Mouse (Mus musculus) CH12.LX (cell line): ENCODE measurements around the gene Lyg2. TPM values are rescaled to one million over a fixed set of nuclear protein-coding genes. Genes with fewer than 3 reads are reported as not detected.

ENCODE experiments used
- DNase-seq: peaks from one replicate; pipeline ENCODE4 v3.0.0-alpha.2; 2013; ENCODE audit errors: extremely low read depth
- H3K27ac ChIP-seq: 2 replicates; pipeline ENCODE4 v1.5.1; 2012; ENCODE audit warnings: low read depth, mild to moderate bottlenecking, control low read depth, moderate library complexity; ENCODE audit not compliant: insufficient read depth
- H3K27me3 ChIP-seq: replicated peaks from 2 replicates; pipeline ENCODE3; 2012; ENCODE audit warnings: inconsistent platforms
- H3K36me3 ChIP-seq, 2 experiments: replicated peaks in 1 of 2; 2 replicates each; pipeline versions ENCODE3 to v1.6.1; 2012; ENCODE audit warnings: inconsistent platforms in 1 of 2, low read length in 1 of 2, mild to moderate bottlenecking in 1 of 2, mixed read lengths in 1 of 2, moderate library complexity in 1 of 2; ENCODE audit not compliant: control insufficient read depth in 1 of 2, insufficient read depth in 1 of 2
- H3K4me1 ChIP-seq, 2 experiments: 2 replicates each; pipeline ENCODE4 v1.6.1; 2012; ENCODE audit warnings: inconsistent platforms in 1 of 2, moderate library complexity in 1 of 2; ENCODE audit not compliant: insufficient read depth in 2 of 2, control insufficient read depth in 1 of 2
- H3K4me2 ChIP-seq: 2 replicates; pipeline ENCODE4 v1.6.1; 2012; ENCODE audit warnings: low read depth, mild to moderate bottlenecking, control low read depth; ENCODE audit not compliant: poor library complexity, insufficient read depth, severe bottlenecking
- H3K4me3 ChIP-seq, 3 experiments: fragments of 150-350 bp in 1 of 3; sonication (generic) in 1 of 3; replicated peaks in 1 of 3; 2 replicates each; pipeline versions ENCODE3 to v1.5.1; 2011 to 2012; ENCODE audit warnings: low read depth in 2 of 3, low read length in 2 of 3, mild to moderate bottlenecking in 2 of 3, moderate library complexity in 2 of 3, control low read depth in 1 of 3, improper control_type of control experiment in 1 of 3, inconsistent platforms in 1 of 3, mixed read lengths in 1 of 3; ENCODE audit not compliant: poor library complexity in 1 of 3
- H3K79me2 ChIP-seq: replicated peaks from 2 replicates; pipeline ENCODE4 v1.6.1; 2012; ENCODE audit warnings: mild to moderate bottlenecking, moderate library complexity; ENCODE audit not compliant: control insufficient read depth, poor library complexity, insufficient read depth, severe bottlenecking; ENCODE audit errors: extremely low read depth
- H3K9ac ChIP-seq: 2 replicates; pipeline ENCODE4 v1.6.1; 2012; ENCODE audit warnings: low read depth, mild to moderate bottlenecking, control low read depth, moderate library complexity; ENCODE audit not compliant: insufficient read depth
- H3K9me3 ChIP-seq: replicated peaks from 2 replicates; pipeline ENCODE3; 2012; ENCODE audit warnings: low read length, inconsistent platforms, mixed read lengths
- BHLHE40 ChIP-seq: IDR thresholded peaks from 2 replicates; pipeline ENCODE4 v1.6.1; 2011; ENCODE audit warnings: mild to moderate bottlenecking, low read depth, low read length, improper control_type of control experiment
- CHD2 ChIP-seq: IDR thresholded peaks from 2 replicates; pipeline ENCODE4 v1.6.1; 2011; ENCODE audit warnings: low read length, improper control_type of control experiment
- CTCF ChIP-seq, 2 experiments: IDR thresholded peaks in 1 of 2; conservative IDR thresholded peaks in 1 of 2; 2 replicates each; pipeline ENCODE4 v1.5.1; 2011 to 2012; ENCODE audit warnings: low read depth in 2 of 2, low read length in 2 of 2, improper control_type of control experiment in 1 of 2, inconsistent platforms in 1 of 2, mild to moderate bottlenecking in 1 of 2, moderate library complexity in 1 of 2
- E2F4 ChIP-seq: IDR thresholded peaks from 2 replicates; pipeline ENCODE4 v1.6.1; 2011; ENCODE audit warnings: low read depth, low read length, improper control_type of control experiment; ENCODE audit not compliant: insufficient replicate concordance
- ELF1 ChIP-seq: IDR thresholded peaks from 2 replicates; pipeline ENCODE4 v1.6.1; 2014; ENCODE audit warnings: low read depth, mild to moderate bottlenecking, inconsistent platforms, low read length, improper control_type of control experiment
- ETS1 ChIP-seq: conservative IDR thresholded peaks from 2 replicates; pipeline ENCODE4 v1.6.1; 2012; ENCODE audit warnings: low read depth, mild to moderate bottlenecking, inconsistent platforms, low read length, improper control_type of control experiment, moderate library complexity
- HCFC1 ChIP-seq: IDR thresholded peaks from 2 replicates; pipeline ENCODE4 v1.6.1; 2012; ENCODE audit warnings: low read depth, mild to moderate bottlenecking, inconsistent platforms, low read length, improper control_type of control experiment
- IRF4 ChIP-seq: IDR thresholded peaks from 2 replicates; pipeline ENCODE4 v1.6.1; 2014; ENCODE audit warnings: low read depth, mild to moderate bottlenecking, inconsistent platforms, low read length, improper control_type of control experiment
- KAT2A ChIP-seq: IDR thresholded peaks from 2 replicates; pipeline ENCODE4 v1.6.1; 2012; ENCODE audit warnings: low read length, improper control_type of control experiment, inconsistent platforms; ENCODE audit not compliant: insufficient replicate concordance
- MAX ChIP-seq: IDR thresholded peaks from 2 replicates; pipeline ENCODE4 v1.6.1; 2011; ENCODE audit warnings: low read length, improper control_type of control experiment
- MAZ ChIP-seq: IDR thresholded peaks from 2 replicates; pipeline ENCODE4 v1.6.1; 2012; ENCODE audit warnings: low read depth, mild to moderate bottlenecking, inconsistent platforms, low read length, improper control_type of control experiment, moderate library complexity
- MXI1 ChIP-seq: IDR thresholded peaks from 2 replicates; pipeline ENCODE4 v1.6.1; 2011; ENCODE audit warnings: mild to moderate bottlenecking, low read depth, low read length, improper control_type of control experiment
- MYC ChIP-seq: IDR thresholded peaks from 2 replicates; pipeline ENCODE4 v1.6.1; 2011; ENCODE audit warnings: low read depth, mild to moderate bottlenecking, improper control_type of control experiment, low read length
- NELFE ChIP-seq: IDR thresholded peaks from 2 replicates; pipeline ENCODE4 v1.6.1; 2011; ENCODE audit warnings: low read depth, low read length, improper control_type of control experiment
- NRF1 ChIP-seq: IDR thresholded peaks from 2 replicates; pipeline ENCODE4 v1.6.1; 2014; ENCODE audit warnings: low read depth, mild to moderate bottlenecking, inconsistent platforms, low read length, improper control_type of control experiment, moderate library complexity
- POLR2A ChIP-seq: IDR thresholded peaks from 2 replicates; pipeline ENCODE4 v1.6.1; 2011; ENCODE audit warnings: low read depth, mild to moderate bottlenecking, improper control_type of control experiment, low read length
- SMC3 ChIP-seq: IDR thresholded peaks from 2 replicates; pipeline ENCODE4 v1.6.1; 2011; ENCODE audit warnings: low read depth, low read length, improper control_type of control experiment
- TBP ChIP-seq: conservative IDR thresholded peaks from 2 replicates; pipeline ENCODE4 v1.6.1; 2011; ENCODE audit warnings: low read depth, low read length, improper control_type of control experiment
- TCF12 ChIP-seq: IDR thresholded peaks from 2 replicates; pipeline ENCODE4 v1.6.1; 2014; ENCODE audit warnings: low read depth, mild to moderate bottlenecking, inconsistent platforms, low read length, improper control_type of control experiment
- UBTF ChIP-seq: IDR thresholded peaks from 2 replicates; pipeline ENCODE4 v1.6.1; 2012; ENCODE audit warnings: low read depth, mild to moderate bottlenecking, inconsistent platforms, low read length, improper control_type of control experiment, moderate library complexity
- ZKSCAN1 ChIP-seq: IDR thresholded peaks from 2 replicates; pipeline ENCODE4 v1.6.1; 2012; ENCODE audit warnings: low read depth, inconsistent platforms, low read length, improper control_type of control experiment, borderline replicate concordance
- ZMIZ1 ChIP-seq: IDR thresholded peaks from 2 replicates; pipeline ENCODE4 v1.6.1; 2012; ENCODE audit warnings: low read depth, mild to moderate bottlenecking, inconsistent platforms, low read length, improper control_type of control experiment
- dilution Hi-C: fragments of 300-500 bp; cut with MboI; formaldehyde crosslinking; loops from 2 replicates; pipeline ENCODE4 v1.14.3; 2020; ENCODE audit warnings: low sequenced_read_pairs; ENCODE audit not compliant: extremely low pct_unique_long_range_greater_than_20kb, extremely low pct_ligation_motif_present
- in situ Hi-C: fragments of 300-500 bp; cut with MboI; formaldehyde crosslinking; loops from 3 replicates; pipeline ENCODE4 v1.14.3; 2019; ENCODE audit warnings: low sequenced_read_pairs, low pct_ligation_motif_present, low pct_unique_long_range_greater_than_20kb, mixed read lengths
- polyA plus RNA-seq: library from polyadenylated mRNA; unstranded; fragments of >175 nt; gene quantifications from 2 replicates; pipeline ENCODE4 v1.2.1, GENCODE M21; 2012; ENCODE audit warnings: low read depth; ENCODE audit not compliant: insufficient read length
- total RNA-seq, 2 experiments: library from RNA; depleted of rRNA; stranded (reverse); fragments of 300-350 nt in 1 of 2; fragments of >200 nt in 1 of 2; gene quantifications; 2 replicates each; pipeline ENCODE4 v1.2.3; 2012 to 2014

Lyg2 gene
- total and polyA plus RNA-seq, 3 experiments, result not detected

DNA sequence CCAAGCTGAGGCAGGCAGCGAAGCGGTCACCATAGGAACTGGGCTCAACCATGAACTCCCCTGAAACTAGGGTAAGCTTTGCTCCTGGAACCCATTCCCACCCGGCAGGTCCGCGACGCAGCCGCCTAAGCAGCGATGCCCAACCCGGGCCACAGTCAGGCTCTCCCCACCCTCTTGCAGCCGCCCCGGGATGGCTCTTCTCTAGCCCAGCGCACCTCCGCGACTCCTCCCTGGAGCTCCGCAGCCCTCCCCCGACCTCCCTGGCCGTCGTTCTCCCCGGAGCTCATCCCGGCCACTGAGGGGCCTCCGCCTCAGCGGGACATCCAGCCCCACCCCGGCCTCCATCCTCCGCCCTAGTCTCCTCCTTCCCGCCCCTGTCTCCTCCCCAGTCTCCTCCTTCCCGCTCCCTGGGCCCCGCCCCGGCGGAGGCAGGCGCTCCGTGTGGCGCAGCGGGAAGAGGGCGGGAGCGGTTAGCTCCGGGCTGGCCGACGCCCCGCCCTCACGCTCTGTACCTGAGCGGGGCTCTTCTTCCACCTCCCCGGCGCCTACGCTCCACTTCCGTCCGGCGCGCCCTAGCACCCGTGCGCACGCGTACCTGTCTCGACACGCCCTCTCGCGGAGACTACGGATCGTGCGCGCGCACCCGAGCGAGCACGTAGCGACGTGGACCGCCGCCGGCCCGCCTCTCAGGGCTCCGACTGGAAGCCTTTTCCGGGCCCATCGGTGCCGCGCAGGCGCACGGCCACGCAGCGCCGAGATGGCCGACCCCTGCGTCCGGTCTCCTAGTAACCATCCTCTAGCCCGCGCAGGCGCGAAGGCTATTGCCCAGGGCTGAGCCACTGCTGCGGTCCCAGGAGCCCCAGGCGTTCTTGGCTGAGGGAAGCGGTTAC, 51.5 kb downstream of the Lyg2 start:
- Histone ChIP-seq H3K4me3 (peak overlapping the region; percentile 78 to 94 (median 78)), H3K79me2 (no peaks in the 10 kb centered on the region), H3K4me1 (peaks cover 5 to 16% of the 10 kb centered on the region in 2 experiments; a peak in 2 of 4 replicates), H3K4me2 (peak overlapping the region; percentile 97), H3K27ac (no peak overlapping the region), H3K36me3 (no peaks in the 10 kb centered on the region), H3K27me3 (peaks cover 41% of the 10 kb centered on the region), H3K9me3 (peaks cover 2% of the 10 kb centered on the region), H3K9ac (peak overlapping the region; percentile 50)
- DNase-seq, result peak; percentile 97
- no peak for TF ChIP-seq MYC
- TF ChIP-seq UBTF, result no peak
- peak; percentile 92 for TF ChIP-seq MXI1
- peak; percentile 55; the same call in 1 of the 2 replicates for TF ChIP-seq TCF12
- no peak for TF ChIP-seq CHD2
- TF ChIP-seq KAT2A, result 0 out of 2 replicates have a peak, but pooled peaks have one; percentile 42
- TF ChIP-seq ETS1, result no peak
- peak; percentile 94 for TF ChIP-seq ELF1
- no peak for TF ChIP-seq ZKSCAN1
- TF ChIP-seq POLR2A, result peak; percentile 65
- TF ChIP-seq SMC3, result no peak
- TF ChIP-seq ZMIZ1, result peak; percentile 13; the same call in 1 of the 2 replicates
- peak; percentile 68 for TF ChIP-seq MAZ
- TF ChIP-seq NELFE, result peak; percentile 69
- peak; percentile 69; the same call in 1 of the 2 replicates for TF ChIP-seq IRF4
- peak; percentile 62 for TF ChIP-seq BHLHE40
- 0 out of 2 replicates have a peak, but pooled peaks have one; percentile 69 for TF ChIP-seq E2F4
- no peak; the same call in 1 of the 2 replicates for TF ChIP-seq MAX
- TF ChIP-seq HCFC1, result peak; percentile 76
- TF ChIP-seq NRF1, result peak; percentile 98
- TF ChIP-seq TBP, result 0 out of 2 replicates have a peak, but pooled peaks have one; percentile 28
- peak in 1 of 2 experiments; percentile 2; a peak in 1 of 4 replicates for TF ChIP-seq CTCF (conservative IDR thresholded peaks at IDR 0.05 in 1 of 2, IDR thresholded peaks at IDR 0.05 in 1 of 2; ENCODE audit: low read depth in 2 of 2, low read length in 2 of 2)
- dilution Hi-C loops, result no loop called here
- in situ Hi-C loops, result no loop called here

Other genes starting within 250 kb of the Lyg2 start
- gene 2010300C02Rik, start 196.4 kb downstream of the Lyg2 start, total RNA-seq (2012; rRNA removed), result 0.21 and 0.25 TPM in 2 replicates
- 0.08 TPM in 1 of 2 replicates, not detected in the other for gene 2010300C02Rik, start 196.4 kb downstream of the Lyg2 start, total RNA-seq (2014; rRNA removed)
- gene 2010300C02Rik, start 196.4 kb downstream of the Lyg2 start, polyA plus RNA-seq, result 0.09 and 0.19 TPM in 2 replicates
- 0.29 and 0.47 TPM in 2 replicates for gene Tsga10, start 50.1 kb downstream of the Lyg2 start, total RNA-seq (2012; rRNA removed)
- 0.55 and 0.70 TPM in 2 replicates for gene Tsga10, start 50.1 kb downstream of the Lyg2 start, total RNA-seq (2014; rRNA removed)
- 0.57 and 0.75 TPM in 2 replicates for gene Tsga10, start 50.1 kb downstream of the Lyg2 start, polyA plus RNA-seq
- gene Lipt1, start 44.8 kb downstream of the Lyg2 start, total RNA-seq (2012; rRNA removed), result 7.9 and 8.6 TPM in 2 replicates
- 12.4 and 13.2 TPM in 2 replicates for gene Lipt1, start 44.8 kb downstream of the Lyg2 start, total RNA-seq (2014; rRNA removed)
- gene Lipt1, start 44.8 kb downstream of the Lyg2 start, polyA plus RNA-seq, result 7.5 and 8.1 TPM in 2 replicates
- gene Mitd1, start 26.1 kb downstream of the Lyg2 start, total RNA-seq (2012; rRNA removed), result 13.3 and 15.9 TPM in 2 replicates
- 28.1 and 31.3 TPM in 2 replicates for gene Mitd1, start 26.1 kb downstream of the Lyg2 start, total RNA-seq (2014; rRNA removed)
- gene Mitd1, start 26.1 kb downstream of the Lyg2 start, polyA plus RNA-seq, result 19.9 and 20.1 TPM in 2 replicates
- 107 and 134 TPM in 2 replicates for gene Mrpl30, start 26.0 kb downstream of the Lyg2 start, total RNA-seq (2012; rRNA removed)
- gene Mrpl30, start 26.0 kb downstream of the Lyg2 start, total RNA-seq (2014; rRNA removed), result 242 and 267 TPM in 2 replicates
- gene Mrpl30, start 26.0 kb downstream of the Lyg2 start, polyA plus RNA-seq, result 118 and 141 TPM in 2 replicates
- gene Lyg1, start 41.3 kb upstream of the Lyg2 start, total RNA-seq (2012; rRNA removed), result not detected in 2 replicates
- not detected in 2 replicates for gene Lyg1, start 41.3 kb upstream of the Lyg2 start, total RNA-seq (2014; rRNA removed)
- gene Lyg1, start 41.3 kb upstream of the Lyg2 start, polyA plus RNA-seq, result not detected in 2 replicates
- 44.1 and 56.7 TPM in 2 replicates for gene Txndc9, start 81.4 kb upstream of the Lyg2 start, total RNA-seq (2012; rRNA removed)
- gene Txndc9, start 81.4 kb upstream of the Lyg2 start, total RNA-seq (2014; rRNA removed), result 82.1 and 90.8 TPM in 2 replicates
- 99.5 and 108 TPM in 2 replicates for gene Txndc9, start 81.4 kb upstream of the Lyg2 start, polyA plus RNA-seq
- gene Eif5b, start 81.5 kb upstream of the Lyg2 start, total RNA-seq (2012; rRNA removed), result 20.1 and 22.2 TPM in 2 replicates
- gene Eif5b, start 81.5 kb upstream of the Lyg2 start, total RNA-seq (2014; rRNA removed), result 23.5 and 29.8 TPM in 2 replicates
- gene Eif5b, start 81.5 kb upstream of the Lyg2 start, polyA plus RNA-seq, result 99.5 and 101 TPM in 2 replicates
- gene Rev1, start 213.3 kb upstream of the Lyg2 start, total RNA-seq (2012; rRNA removed), result 22.9 and 25.6 TPM in 2 replicates
- 25.7 and 27.1 TPM in 2 replicates for gene Rev1, start 213.3 kb upstream of the Lyg2 start, total RNA-seq (2014; rRNA removed)
- 22.7 and 23.4 TPM in 2 replicates for gene Rev1, start 213.3 kb upstream of the Lyg2 start, polyA plus RNA-seq